Mouse (Mus musculus) myocyte (in vitro differentiated cells): ENCODE measurements around the gene Itga5. TPM values are rescaled to one million over a fixed set of nuclear protein-coding genes. Genes with fewer than 3 reads are reported as not detected.
A peak's percentile ranks its signal among the peaks of the same experiment; 100 is the strongest.

Experiments used
- H3K27me3 ChIP-seq: one replicate; pipeline ENCODE4 v1.6.1; 2011; ENCODE audit not compliant: control insufficient read depth, insufficient read depth, insufficient read length
- H3K36me3 ChIP-seq: one replicate; pipeline ENCODE4 v1.6.1; 2011; ENCODE audit not compliant: control insufficient read depth, insufficient read depth
- H3K4me2 ChIP-seq: one replicate; pipeline ENCODE4 v1.6.1; 2011; ENCODE audit warnings: low read depth, control low read depth
- H3K4me3 ChIP-seq: one replicate; pipeline ENCODE4 v1.5.1; 2011; ENCODE audit warnings: mild to moderate bottlenecking, control low read depth, moderate library complexity
- H3K79me2 ChIP-seq: one replicate; pipeline ENCODE4 v1.6.1; 2011; ENCODE audit not compliant: control insufficient read depth, insufficient read depth
- H3ac ChIP-seq: one replicate; pipeline ENCODE4 v1.6.1; 2011; ENCODE audit not compliant: control insufficient read depth, insufficient read length
- CEBPB ChIP-seq: IDR thresholded peaks from 2 replicates; pipeline ENCODE4 v1.6.1; 2011; ENCODE audit warnings: mild to moderate bottlenecking, moderate library complexity; ENCODE audit not compliant: poor library complexity, insufficient read depth, severe bottlenecking
- E2F4 ChIP-seq: IDR thresholded peaks from one replicate; pipeline ENCODE4 v1.6.1; 2011; ENCODE audit warnings: mild to moderate bottlenecking, control low read depth, moderate library complexity; ENCODE audit not compliant: insufficient read depth
- MAX ChIP-seq: IDR thresholded peaks from one replicate; pipeline ENCODE4 v1.6.1; 2011; ENCODE audit warnings: low read depth, mild to moderate bottlenecking, control low read depth
- MYOD1 ChIP-seq, 3 experiments: IDR thresholded peaks; one replicate each; pipeline ENCODE4 v1.6.1; 2011; ENCODE audit warnings: control low read depth in 2 of 3, low read depth in 2 of 3, mild to moderate bottlenecking in 2 of 3, moderate library complexity in 1 of 3; ENCODE audit not compliant: insufficient read length in 2 of 3, control insufficient read depth in 1 of 3
- MYOG ChIP-seq, 3 experiments: IDR thresholded peaks; one replicate each; pipeline ENCODE4 v1.6.1; 2011; ENCODE audit warnings: control low read depth in 2 of 3, low read depth in 2 of 3, mild to moderate bottlenecking in 2 of 3; ENCODE audit not compliant: insufficient read length in 2 of 3, control insufficient read depth in 1 of 3, insufficient read depth in 1 of 3
- POLR2A ChIP-seq: IDR thresholded peaks from one replicate; pipeline ENCODE4 v1.6.1; 2011; ENCODE audit warnings: low read depth, mild to moderate bottlenecking, control low read depth, moderate library complexity; ENCODE audit not compliant: insufficient read length
- POLR2AphosphoS2 ChIP-seq: IDR thresholded peaks from one replicate; pipeline ENCODE4 v1.6.1; 2011; ENCODE audit warnings: low read depth, control low read depth; ENCODE audit not compliant: insufficient read length
- REST ChIP-seq: IDR thresholded peaks from one replicate; pipeline ENCODE4 v1.6.1; 2011; ENCODE audit warnings: mild to moderate bottlenecking, control low read depth, moderate library complexity; ENCODE audit not compliant: insufficient read depth, insufficient read length
- SRF ChIP-seq: IDR thresholded peaks from one replicate; pipeline ENCODE4 v1.6.1; 2011; ENCODE audit warnings: low read depth; ENCODE audit not compliant: control insufficient read depth, insufficient read length
- TCF12 ChIP-seq: IDR thresholded peaks from one replicate; pipeline ENCODE4 v1.6.1; 2011; ENCODE audit warnings: mild to moderate bottlenecking, control low read depth; ENCODE audit not compliant: poor library complexity, insufficient read depth, severe bottlenecking
- TCF3 ChIP-seq: IDR thresholded peaks from one replicate; pipeline ENCODE4 v1.6.1; 2011; ENCODE audit warnings: low read depth, control low read depth; ENCODE audit not compliant: insufficient read length
- USF1 ChIP-seq: IDR thresholded peaks from one replicate; pipeline ENCODE4 v1.6.1; 2011; ENCODE audit warnings: low read depth, mild to moderate bottlenecking, control low read depth, moderate library complexity
- polyA plus RNA-seq: library from polyadenylated mRNA; unstranded; fragments of >200 nt; fragmentation: generic; extraction: Trizol; gene quantifications from one replicate; pipeline ENCODE4 v1.2.1, GENCODE M21; 2012; ENCODE audit warnings: missing spikeins

The Itga5 gene
- polyA plus RNA-seq, 1 experiment: 162 TPM

DNA sequence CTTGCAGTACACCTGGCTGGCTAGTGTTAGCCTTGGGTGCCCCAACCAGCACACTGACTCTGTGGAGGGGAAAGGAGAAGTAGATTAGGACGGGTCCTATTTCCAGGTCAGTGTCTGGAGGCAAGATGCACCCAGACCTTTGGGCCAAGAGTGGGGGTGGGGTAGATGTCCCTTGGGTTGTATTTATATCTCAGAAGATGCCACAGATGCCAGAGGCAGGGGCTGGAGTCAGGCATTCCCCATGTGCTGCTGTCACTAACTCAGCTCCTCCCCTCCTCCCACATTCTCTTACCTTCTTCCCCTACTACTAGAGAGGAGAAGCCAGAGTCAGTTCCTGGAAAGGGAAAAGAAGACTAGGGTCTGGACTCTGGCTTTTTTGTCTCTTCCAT lies 7.4 kb downstream of the Itga5 start:
- Histone ChIP-seq H3K27me3 (no peaks in the 10 kb centered on the region), H3K4me3 (no peak overlapping the region), H3K4me2 (peak overlapping the region; percentile 78), H3K79me2 (peaks cover 62% of the 10 kb centered on the region), H3ac (no peak overlapping the region), H3K36me3 (peaks cover 35% of the 10 kb centered on the region)
- TF ChIP-seq TCF12 (peak; percentile 63), REST (no peak), MAX (no peak), TCF3 (peak; percentile 70), POLR2AphosphoS2 (no peak), POLR2A (no peak), MYOG (IDR thresholded peaks at IDR 0.05; ENCODE audit: control insufficient read depth in 1 of 3, insufficient read depth in 1 of 3, insufficient read length in 2 of 3, low read depth in 2 of 3) (peak in 1 of 3 experiments; percentile 57), MYOD1 (IDR thresholded peaks at IDR 0.05; ENCODE audit: control insufficient read depth in 1 of 3, insufficient read length in 2 of 3, low read depth in 2 of 3) (peak; percentile 95 to 96 (median 96)), USF1 (no peak), SRF (no peak), CEBPB (no peak), E2F4 (no peak)

DNA sequence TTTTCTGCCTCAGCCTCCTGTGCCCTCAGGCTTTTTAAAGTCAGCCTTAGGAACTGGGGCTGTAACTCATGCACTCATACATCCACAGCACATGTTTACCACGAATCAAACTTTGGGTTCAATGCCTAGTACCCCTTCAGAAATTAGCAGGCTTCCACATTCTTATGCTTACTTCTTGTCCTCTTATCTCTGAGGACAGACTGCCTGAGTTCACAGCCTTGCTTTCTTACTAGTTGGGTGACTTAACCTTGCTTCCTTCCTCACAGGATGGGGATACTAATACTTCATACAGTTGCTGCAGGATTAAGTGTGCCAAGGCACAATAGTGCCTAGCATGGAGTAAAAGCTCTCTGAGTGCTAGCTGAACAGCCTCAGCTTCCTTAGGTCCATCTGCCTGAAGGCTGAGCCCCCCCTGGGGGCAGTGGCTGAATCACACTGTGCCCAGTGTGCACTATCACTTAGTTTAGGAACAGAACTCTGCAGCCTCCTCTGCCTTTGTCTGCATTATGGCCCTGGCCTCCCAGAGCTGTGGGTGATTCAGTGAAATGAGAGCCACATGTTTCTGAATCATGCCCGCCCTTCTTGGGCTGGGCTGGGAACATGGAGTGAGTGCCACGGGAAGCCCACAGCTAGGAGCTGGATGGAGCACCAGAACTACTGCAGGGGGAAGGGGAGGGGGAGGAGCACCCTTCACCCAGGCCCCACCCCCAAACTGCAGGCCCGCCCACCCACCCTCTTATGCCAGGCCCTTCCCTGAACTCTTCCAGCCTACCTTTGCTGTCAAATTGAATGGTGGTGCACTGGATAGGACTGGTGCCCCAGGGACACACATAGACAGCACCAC lies 8.1 kb downstream of the Itga5 start:
- H3K4me3 ChIP-seq: no peak overlapping the region
- peak overlapping the region; percentile 78 for H3K4me2 ChIP-seq
- H3K27me3 ChIP-seq: no peaks in the 10 kb centered on the region
- peak in 1 of 3 experiments; percentile 25 for TF ChIP-seq MYOG (IDR thresholded peaks at IDR 0.05; ENCODE audit: control insufficient read depth in 1 of 3, insufficient read depth in 1 of 3, insufficient read length in 2 of 3, low read depth in 2 of 3)
- TF ChIP-seq MAX: peak; percentile 46
- no peak for TF ChIP-seq REST
- peak in 2 of 3 experiments; percentile 3 to 22 for TF ChIP-seq MYOD1 (IDR thresholded peaks at IDR 0.05; ENCODE audit: control insufficient read depth in 1 of 3, insufficient read length in 2 of 3, low read depth in 2 of 3)
- no peak for TF ChIP-seq CEBPB
- peak; percentile 9 for TF ChIP-seq USF1
- peaks cover 41% of the 10 kb centered on the region for H3K36me3 ChIP-seq
- H3ac ChIP-seq: no peak overlapping the region
- H3K79me2 ChIP-seq: peaks cover 56% of the 10 kb centered on the region

DNA sequence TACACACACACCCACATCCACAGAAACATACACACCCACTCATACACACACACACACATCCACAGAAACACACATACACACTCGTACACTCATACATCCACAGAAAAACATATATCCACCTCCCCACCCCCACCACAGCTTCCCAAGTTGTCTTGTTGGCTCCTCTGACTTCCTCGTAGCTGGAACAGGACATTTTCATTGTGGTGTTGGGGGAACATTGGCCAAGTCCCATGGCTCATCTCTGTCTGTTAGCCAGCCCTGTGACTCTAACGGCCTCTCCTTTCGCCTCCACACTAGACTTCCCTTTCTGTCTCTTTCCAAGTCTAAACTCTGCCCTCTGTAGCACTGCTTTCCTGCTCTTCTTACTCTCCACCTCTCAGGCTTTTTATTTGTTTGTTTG lies 8.7 kb downstream of the Itga5 start:
- Histone ChIP-seq H3K27me3 (no peaks in the 10 kb centered on the region), H3ac (no peak overlapping the region), H3K79me2 (peaks cover 49% of the 10 kb centered on the region), H3K4me2 (peak overlapping the region; percentile 78), H3K36me3 (peaks cover 46% of the 10 kb centered on the region), H3K4me3 (no peak overlapping the region)
- TF ChIP-seq POLR2A (no peak), TCF3 (no peak), E2F4 (no peak), SRF (no peak), USF1 (no peak), REST (no peak)

DNA sequence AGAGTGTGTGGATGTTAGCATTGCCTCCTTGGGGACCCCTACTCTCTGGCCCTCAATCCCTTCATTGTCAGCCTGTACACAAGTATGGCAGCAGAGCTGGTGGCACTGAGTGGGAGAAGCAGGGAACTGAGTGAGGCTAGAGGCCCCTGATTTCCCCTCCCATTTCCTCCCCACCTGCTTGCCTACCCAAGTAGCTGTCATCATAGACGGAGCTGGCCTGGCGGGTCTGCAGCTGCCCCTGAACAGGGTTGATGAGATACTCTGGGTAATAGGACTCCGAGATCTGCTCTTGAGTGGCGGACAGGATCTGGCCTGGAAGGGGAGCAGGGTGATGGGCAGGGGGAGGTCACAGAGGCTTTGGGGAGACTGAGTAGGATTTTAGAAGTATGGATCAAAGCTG lies 10.4 kb downstream of the Itga5 start:
- H3K4me2 ChIP-seq: peak overlapping the region; percentile 28
- no peak overlapping the region for H3ac ChIP-seq
- no peaks in the 10 kb centered on the region for H3K27me3 ChIP-seq
- TF ChIP-seq CEBPB (no peak), TCF12 (no peak), TCF3 (no peak), REST (no peak), POLR2AphosphoS2 (no peak), SRF (no peak), MYOD1 (IDR thresholded peaks at IDR 0.05; ENCODE audit: control insufficient read depth in 1 of 3, insufficient read length in 2 of 3, low read depth in 2 of 3) (peak in 2 of 3 experiments; percentile 26 to 80), POLR2A (no peak), MYOG (IDR thresholded peaks at IDR 0.05; ENCODE audit: control insufficient read depth in 1 of 3, insufficient read depth in 1 of 3, insufficient read length in 2 of 3, low read depth in 2 of 3) (peak in 2 of 3 experiments; percentile 9 to 73), USF1 (no peak), MAX (no peak), E2F4 (no peak)
- H3K4me3 ChIP-seq: no peak overlapping the region
- H3K79me2 ChIP-seq: peaks cover 32% of the 10 kb centered on the region
- H3K36me3 ChIP-seq: peaks cover 60% of the 10 kb centered on the region

DNA sequence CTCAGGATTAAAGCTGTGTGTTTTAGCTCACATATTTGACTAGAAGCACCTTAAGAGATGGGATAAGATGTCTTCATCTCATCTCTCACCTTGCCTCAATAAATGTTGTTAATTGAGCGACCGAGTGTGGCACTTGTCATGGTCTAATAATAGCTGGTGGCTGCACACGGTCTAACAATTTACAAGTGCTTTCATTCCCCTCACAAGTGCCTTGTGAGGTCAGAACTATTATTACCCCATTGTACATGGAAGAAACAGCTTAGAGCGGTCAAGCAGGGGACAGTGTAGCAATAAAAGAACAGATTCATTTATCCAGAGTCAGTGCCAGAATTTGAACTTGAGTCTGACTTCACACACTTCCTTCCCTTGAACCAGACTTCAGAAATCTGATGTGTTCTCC lies 11.1 kb downstream of the Itga5 start:
- Histone ChIP-seq H3K4me2 (peak overlapping the region; percentile 28), H3ac (no peak overlapping the region), H3K36me3 (peaks cover 68% of the 10 kb centered on the region), H3K4me3 (no peak overlapping the region), H3K27me3 (no peaks in the 10 kb centered on the region), H3K79me2 (peaks cover 25% of the 10 kb centered on the region)
- TF ChIP-seq MAX: no peak
